Mouse (Mus musculus) left cerebral cortex, adult 2 months (tissue): ENCODE results near the gene Acot8. TPM values are rescaled to one million over a fixed set of nuclear protein-coding genes. Genes with fewer than 3 reads are reported as not detected.

ENCODE experiments used
- DNase-seq, 2 experiments: peaks; one replicate each; pipeline ENCODE4 v3.0.0; 2021 to 2022; ENCODE audit warnings: low spot score in 2 of 2, mixed read lengths in 1 of 2; ENCODE audit errors: extremely low spot score in 1 of 2
- H3K27ac ChIP-seq: fragments of 200-600 bp; 2 replicates; pipeline ENCODE4 v1.8.1; 2022
- H3K4me3 ChIP-seq: fragments of 200-600 bp; 2 replicates; pipeline ENCODE4 v1.8.1; 2022
- CTCF ChIP-seq: fragments of 200-600 bp; IDR thresholded peaks from 2 replicates; pipeline ENCODE4 v1.8.1; 2022; ENCODE audit warnings: antibody characterized with exemption, mild to moderate bottlenecking, moderate library complexity
- intact Hi-C: fragments of 180-260 bp; cut with DNase I; formaldehyde crosslinking; loops from one replicate; pipeline ENCODE4 v1.15.1; 2025
- total RNA-seq, 2 experiments: library from RNA; stranded (reverse); gene quantifications; 2 replicates each; pipeline ENCODE4 v1.2.3; 2021

The Acot8 gene
- total RNA-seq, 2 experiments from 2014 or later: 26.6 to 28.3 TPM

GRCm38 (mm10) chr2:164790451-164790850 is 14.2 kb downstream of the Acot8 start:
- TF ChIP-seq CTCF: no peak
- intact Hi-C loops: no loop called here
- H3K27ac ChIP-seq: no peak overlapping the region
- no peak for DNase-seq
- H3K4me3 ChIP-seq: no peak overlapping the region

- TF ChIP-seq CTCF: no peak
- intact Hi-C loops: loop anchor here (5.0 kb wide), 1 partner anchor 111 kb away; no protein-coding TSS in a partner anchor
- peak overlapping the region; percentile 89; the same call in 1 of the 2 replicates for H3K4me3 ChIP-seq
- DNase-seq: no peak
- H3K27ac ChIP-seq: 0 out of 2 replicates have a peak overlapping the region, but pooled peaks have one; percentile 13
Observed at GRCm38 (mm10) chr2:164788411-164788810, 16.3 kb downstream of the Acot8 start.

GRCm38 (mm10) chr2:164787779-164788178 is 16.9 kb downstream of the Acot8 start:
- no peak for TF ChIP-seq CTCF
- Histone ChIP-seq H3K4me3 (peak overlapping the region; percentile 89), H3K27ac (no peak overlapping the region)
- intact Hi-C loops: loop anchor here (5.0 kb wide), 1 partner anchor 110 kb away; no protein-coding TSS in a partner anchor
- no peak for DNase-seq

GRCm38 (mm10) chr2:164787032-164787431 is 17.6 kb downstream of the Acot8 start:
- intact Hi-C loops: loop anchor here (5.0 kb wide), 1 partner anchor 110 kb away; no protein-coding TSS in a partner anchor
- DNase-seq: no peak
- peak overlapping the region; percentile 89 for H3K4me3 ChIP-seq
- H3K27ac ChIP-seq: peak overlapping the region; percentile 96
- no peak for TF ChIP-seq CTCF

- DNase-seq: no peak
- H3K4me3 ChIP-seq: peak overlapping the region; percentile 89
- intact Hi-C loops: loop anchor here (5.0 kb wide), 1 partner anchor 109 kb away; no protein-coding TSS in a partner anchor
- H3K27ac ChIP-seq: peak overlapping the region; percentile 96
- no peak for TF ChIP-seq CTCF
Observed at GRCm38 (mm10) chr2:164786388-164786885, 18.2 kb downstream of the Acot8 start.

- peak; percentile 48 for TF ChIP-seq CTCF
- peak; percentile 87 for DNase-seq
- intact Hi-C loops: loop anchor here (5.0 kb wide), 1 partner anchor 108 kb away; no protein-coding TSS in a partner anchor
- peak within 1 kb of the TSS; percentile 96 for H3K27ac ChIP-seq
- peak within 1 kb of the TSS; percentile 89 for H3K4me3 ChIP-seq
Observed at GRCm38 (mm10) chr2:164785481-164786387, 18.9 kb downstream of the Acot8 start, which contains the start of gene Snx21. Snx21 (plus strand) TSS chr2:164785823.

- DNase-seq: no peak
- Histone ChIP-seq H3K27ac (peak overlapping the region; percentile 96), H3K4me3 (peak overlapping the region; percentile 89)
- intact Hi-C loops: loop anchor here (5.0 kb wide), 1 partner anchor 108 kb away; no protein-coding TSS in a partner anchor
- no peak for TF ChIP-seq CTCF
Observed at GRCm38 (mm10) chr2:164784869-164785420, 19.7 kb downstream of the Acot8 start.

GRCm38 (mm10) chr2:164783926-164784581 is 20.6 kb downstream of the Acot8 start:
- no peak overlapping the region for H3K4me3 ChIP-seq
- intact Hi-C loops: no loop called here
- H3K27ac ChIP-seq: no peak overlapping the region
- peak; percentile 39 for TF ChIP-seq CTCF
- no peak for DNase-seq

- TF ChIP-seq CTCF: no peak
- H3K4me3 ChIP-seq: no peak overlapping the region
- no peak for DNase-seq
- intact Hi-C loops: no loop called here
- H3K27ac ChIP-seq: no peak overlapping the region
Observed at GRCm38 (mm10) chr2:164781876-164782275, 22.8 kb downstream of the Acot8 start.

GRCm38 (mm10) chr2:164779481-164780086 is 25.1 kb downstream of the Acot8 start, which contains the start of gene Tnnc2:
Tnnc2 (minus strand) TSS chr2:164779967.
- Histone ChIP-seq H3K4me3 (no peak within 1 kb of the TSS), H3K27ac (no peak within 1 kb of the TSS)
- TF ChIP-seq CTCF: no peak
- intact Hi-C loops: no loop called here
- no peak for DNase-seq

GRCm38 (mm10) chr2:164778809-164779208 is 25.9 kb downstream of the Acot8 start:
- H3K4me3 ChIP-seq: no peak overlapping the region
- intact Hi-C loops: no loop called here
- no peak for TF ChIP-seq CTCF

More at GRCm38 (mm10) chr2:164778809-164779208, 25.9 kb downstream of the Acot8 start:
- H3K27ac ChIP-seq: no peak overlapping the region
- no peak for DNase-seq
